Mouse (Mus musculus) fibroblast of lung, adult 2 months (primary cell): Measurements from ENCODE around the gene Siglec1.
A peak's percentile ranks its signal among the peaks of the same experiment; 100 is the strongest.
"Not testable (repeated sequence)": the region's sequence is repeated elsewhere in the genome, so short reads cannot be mapped to it uniquely, and the experiment has no call there.

ENCODE experiments used
- DNase-seq: peaks from one replicate; pipeline ENCODE4 v3.0.0-alpha.2; 2011; ENCODE audit warnings: low read depth

Siglec1 gene

GRCm38 (mm10) chr2:131052862-131053418 lies 33.6 kb downstream of the Siglec1 start:
- DNase-seq = no peak

GRCm38 (mm10) chr2:131052043-131052442 lies 34.5 kb downstream of the Siglec1 start:
- DNase-seq = no peak

GRCm38 (mm10) chr2:131046025-131046424 lies 40.5 kb downstream of the Siglec1 start:
- no peak for DNase-seq

- DNase-seq = no peak
These were observed 41.4 kb downstream of the Siglec1 start for GRCm38 (mm10) chr2:131044989-131045720.

GRCm38 (mm10) chr2:131044354-131044852 lies 42.2 kb downstream of the Siglec1 start:
- DNase-seq = no peak

- DNase-seq = no peak
These were observed 43.6 kb downstream of the Siglec1 start, which contains the start of gene Gfra4 for GRCm38 (mm10) chr2:131042988-131043387. Gfra4 (minus strand) TSS chr2:131043088.

- DNase-seq = no peak
These were observed 45.4 kb downstream of the Siglec1 start for GRCm38 (mm10) chr2:131040854-131041825.

GRCm38 (mm10) chr2:131038675-131039074 lies 47.9 kb downstream of the Siglec1 start:
- DNase-seq = no peak

- DNase-seq = no peak
These were observed 48.4 kb downstream of the Siglec1 start for GRCm38 (mm10) chr2:131038197-131038596.

GRCm38 (mm10) chr2:131037226-131037990 lies 49.2 kb downstream of the Siglec1 start:
- DNase-seq = peak; percentile 40

- no peak for DNase-seq
These were observed 49.8 kb downstream of the Siglec1 start for GRCm38 (mm10) chr2:131036757-131037156.

GRCm38 (mm10) chr2:131036343-131036742 lies 50.2 kb downstream of the Siglec1 start:
- DNase-seq = no peak

GRCm38 (mm10) chr2:131031406-131031805 lies 55.2 kb downstream of the Siglec1 start:
- DNase-seq = not testable (repeated sequence)

GRCm38 (mm10) chr2:131030998-131031397 lies 55.6 kb downstream of the Siglec1 start:
- no peak for DNase-seq

GRCm38 (mm10) chr2:131030561-131030960 lies 56.0 kb downstream of the Siglec1 start:
- DNase-seq = no peak

- peak; percentile 47 for DNase-seq
These were observed 57.3 kb downstream of the Siglec1 start for GRCm38 (mm10) chr2:131029065-131029935.

- no peak for DNase-seq
These were observed 59.6 kb downstream of the Siglec1 start for GRCm38 (mm10) chr2:131026941-131027340.

- DNase-seq = no peak
These were observed 61.3 kb downstream of the Siglec1 start for GRCm38 (mm10) chr2:131025230-131025629.
